Mouse (Mus musculus): Measurements from ENCODE around the gene Fam89a. TPM values are rescaled to one million over a fixed set of nuclear protein-coding genes. Genes with fewer than 3 reads are reported as not detected.

Gene Fam89a
- polyA plus RNA-seq (2012; ENCODE audit: insufficient read depth, insufficient read length, low replicate concordance, missing spikeins): not detected in 2 replicates

DNA sequence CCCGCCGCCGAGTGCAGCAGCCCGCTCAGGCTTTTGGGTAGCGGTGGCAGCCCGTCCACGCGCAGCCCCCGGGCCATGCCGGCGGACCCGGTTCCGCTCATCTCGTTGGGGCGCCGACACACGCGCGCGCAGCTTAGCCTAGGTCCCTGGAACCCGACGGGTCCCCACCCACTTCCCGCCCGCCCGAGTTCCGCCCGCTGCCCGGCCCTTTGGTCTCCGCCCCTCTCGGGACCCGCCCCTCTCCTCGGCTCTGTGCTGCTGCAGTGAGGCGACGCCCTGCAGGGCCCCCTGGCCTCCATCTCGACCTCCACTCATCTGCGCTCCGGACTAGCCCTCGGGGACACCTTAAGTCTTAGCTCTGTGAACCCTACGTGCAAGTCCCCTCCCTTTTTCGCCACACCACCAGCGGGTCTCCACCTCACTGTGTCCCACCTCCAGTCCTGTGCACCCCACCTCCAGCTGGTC, at the start of gene Fam89a:
TSS of gene Fam89a (minus strand) at position 124 of the 465 bp plus-strand sequence.
- TF ChIP-seq CTCF (IDR thresholded peaks at IDR 0.05; ENCODE audit: insufficient read depth, low read depth, low read length) (no peak), POLR2A (IDR thresholded peaks at IDR 0.05; ENCODE audit: insufficient read depth, low read depth, low read length) (no peak)
- Histone ChIP-seq H3K4me3 (ENCODE audit: insufficient read depth, low read depth, low read length) (peak within 1 kb of the TSS; percentile 38), H3K27ac (ENCODE audit: insufficient read depth, low read depth, low read length) (no peak within 1 kb of the TSS), H3K4me1 (ENCODE audit: control insufficient read depth, insufficient read depth, low read length) (peaks cover 17% of the 10 kb centered on the region)
- under 1% methylated on average over 38 of the region's 41 CpGs for WGBS

DNA sequence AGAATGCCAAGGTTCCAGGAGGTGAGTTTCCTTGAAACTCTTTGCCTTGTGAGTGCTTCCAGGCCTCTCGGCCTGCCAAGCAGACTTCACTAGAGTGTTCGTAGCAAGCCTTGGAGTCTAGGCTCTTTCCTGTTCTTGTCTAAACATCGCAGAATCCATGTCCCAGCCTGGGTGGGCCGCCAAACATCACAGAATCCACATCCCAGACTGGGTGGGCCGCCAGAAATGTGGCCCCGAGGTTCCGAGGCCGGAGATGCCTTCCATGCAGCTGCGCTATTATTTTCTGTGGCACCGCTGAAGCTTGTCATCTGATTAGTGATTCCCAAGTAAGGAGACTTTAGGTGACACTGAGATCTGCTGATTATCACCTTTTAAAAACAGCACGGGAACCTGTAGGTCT, 48.9 kb upstream of the Fam89a start:
- Histone ChIP-seq H3K4me1 (ENCODE audit: control insufficient read depth, insufficient read depth, low read length) (peaks cover 4% of the 10 kb centered on the region), H3K4me3 (ENCODE audit: insufficient read depth, low read depth, low read length) (no peak overlapping the region), H3K27ac (ENCODE audit: insufficient read depth, low read depth, low read length) (no peak overlapping the region)
- TF ChIP-seq CTCF (IDR thresholded peaks at IDR 0.05; ENCODE audit: insufficient read depth, low read depth, low read length): no peak
- TF ChIP-seq POLR2A (IDR thresholded peaks at IDR 0.05; ENCODE audit: insufficient read depth, low read depth, low read length): no peak
- WGBS: 63% methylated on average over 11 of the region's 11 CpGs

GRCm38 (mm10) chr8:124795781-124796488, 44.3 kb upstream of the Fam89a start:
- TF ChIP-seq CTCF (IDR thresholded peaks at IDR 0.05; ENCODE audit: insufficient read depth, low read depth, low read length): no peak
- TF ChIP-seq POLR2A (IDR thresholded peaks at IDR 0.05; ENCODE audit: insufficient read depth, low read depth, low read length): no peak
- WGBS: 73% methylated on average over 8 of the region's 8 CpGs
- Histone ChIP-seq H3K27ac (ENCODE audit: insufficient read depth, low read depth, low read length) (no peak overlapping the region), H3K4me1 (ENCODE audit: control insufficient read depth, insufficient read depth, low read length) (peaks cover 32% of the 10 kb centered on the region), H3K4me3 (ENCODE audit: insufficient read depth, low read depth, low read length) (peak overlapping the region; percentile 14; the same call in 1 of the 2 replicates)

DNA sequence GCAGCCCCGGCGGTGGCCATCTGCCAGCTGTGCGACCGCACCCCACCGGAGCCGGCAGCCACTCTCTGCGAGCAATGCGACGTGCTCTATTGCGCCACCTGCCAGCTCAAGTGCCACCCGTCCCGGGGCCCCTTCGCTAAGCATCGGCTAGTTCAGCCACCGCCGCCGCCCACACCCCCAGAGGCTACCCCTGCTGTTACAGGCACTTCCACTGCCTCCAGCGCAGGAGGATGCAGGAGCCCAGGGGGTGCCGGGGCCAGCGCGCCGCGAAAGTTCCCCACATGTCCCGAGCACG, 42.8 kb upstream of the Fam89a start:
- no peak overlapping the region for H3K27ac ChIP-seq (ENCODE audit: insufficient read depth, low read depth, low read length)
- H3K4me3 ChIP-seq (ENCODE audit: insufficient read depth, low read depth, low read length): peak overlapping the region; percentile 54
- TF ChIP-seq POLR2A (IDR thresholded peaks at IDR 0.05; ENCODE audit: insufficient read depth, low read depth, low read length) (no peak), CTCF (IDR thresholded peaks at IDR 0.05; ENCODE audit: insufficient read depth, low read depth, low read length) (peak; percentile 28; the same call in 1 of the 2 replicates)
- 1% methylated on average over 25 of the region's 25 CpGs for WGBS
- H3K4me1 ChIP-seq (ENCODE audit: control insufficient read depth, insufficient read depth, low read length): peaks cover 32% of the 10 kb centered on the region

GRCm38 (mm10) chr8:124793661-124794485, 42.2 kb upstream of the Fam89a start:
- H3K27ac ChIP-seq (ENCODE audit: insufficient read depth, low read depth, low read length): no peak overlapping the region
- peaks cover 32% of the 10 kb centered on the region for H3K4me1 ChIP-seq (ENCODE audit: control insufficient read depth, insufficient read depth, low read length)
- peak overlapping the region; percentile 54 for H3K4me3 ChIP-seq (ENCODE audit: insufficient read depth, low read depth, low read length)
- TF ChIP-seq CTCF (IDR thresholded peaks at IDR 0.05; ENCODE audit: insufficient read depth, low read depth, low read length): no peak
- no peak for TF ChIP-seq POLR2A (IDR thresholded peaks at IDR 0.05; ENCODE audit: insufficient read depth, low read depth, low read length)
- under 1% methylated on average over 81 of the region's 81 CpGs for WGBS

- peak overlapping the region; percentile 54 for H3K4me3 ChIP-seq (ENCODE audit: insufficient read depth, low read depth, low read length)
- TF ChIP-seq POLR2A (IDR thresholded peaks at IDR 0.05; ENCODE audit: insufficient read depth, low read depth, low read length) (no peak; the same call in 1 of the 2 replicates), CTCF (IDR thresholded peaks at IDR 0.05; ENCODE audit: insufficient read depth, low read depth, low read length) (no peak)
- H3K27ac ChIP-seq (ENCODE audit: insufficient read depth, low read depth, low read length): no peak overlapping the region
- peaks cover 32% of the 10 kb centered on the region for H3K4me1 ChIP-seq (ENCODE audit: control insufficient read depth, insufficient read depth, low read length)
- under 1% methylated on average over 49 of the region's 51 CpGs for WGBS
These were observed 41.6 kb upstream of the Fam89a start for GRCm38 (mm10) chr8:124793172-124793651.

GRCm38 (mm10) chr8:124792708-124793107, 41.1 kb upstream of the Fam89a start, which contains the start of gene Trim67:
TSS of gene Trim67 (plus strand) at chr8:124793092.
- H3K27ac ChIP-seq (ENCODE audit: insufficient read depth, low read depth, low read length): peak within 1 kb of the TSS; percentile 86
- TF ChIP-seq POLR2A (IDR thresholded peaks at IDR 0.05; ENCODE audit: insufficient read depth, low read depth, low read length) (0 out of 2 replicates have a peak, but pooled peaks have one; percentile 21), CTCF (IDR thresholded peaks at IDR 0.05; ENCODE audit: insufficient read depth, low read depth, low read length) (no peak)
- H3K4me3 ChIP-seq (ENCODE audit: insufficient read depth, low read depth, low read length): peak within 1 kb of the TSS; percentile 54
- WGBS: 1% methylated on average over 39 of the region's 39 CpGs
- peaks cover 32% of the 10 kb centered on the region for H3K4me1 ChIP-seq (ENCODE audit: control insufficient read depth, insufficient read depth, low read length)

DNA sequence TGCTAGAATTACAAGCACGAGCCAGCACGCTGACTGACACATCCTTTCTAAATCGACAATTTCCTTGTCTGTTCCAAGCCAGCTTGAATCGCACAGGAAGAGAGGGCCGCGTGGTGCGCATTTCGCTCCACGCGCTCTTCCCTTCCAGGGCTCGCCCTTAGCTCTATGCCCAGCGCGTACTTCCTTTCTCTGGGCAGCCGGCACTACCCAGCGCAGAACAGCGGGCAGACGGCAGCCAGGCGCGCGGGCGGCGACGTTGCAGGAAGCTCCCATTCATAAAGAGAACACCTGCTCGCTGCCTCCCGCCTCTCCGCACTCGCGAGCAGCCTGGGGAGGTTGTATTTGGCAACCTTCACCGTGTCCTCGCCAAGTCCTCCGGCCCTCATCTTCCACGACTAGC, 40.6 kb upstream of the Fam89a start:
- peak overlapping the region; percentile 54 for H3K4me3 ChIP-seq (ENCODE audit: insufficient read depth, low read depth, low read length)
- no peak; the same call in 1 of the 2 replicates for TF ChIP-seq POLR2A (IDR thresholded peaks at IDR 0.05; ENCODE audit: insufficient read depth, low read depth, low read length)
- no peak for TF ChIP-seq CTCF (IDR thresholded peaks at IDR 0.05; ENCODE audit: insufficient read depth, low read depth, low read length)
- H3K27ac ChIP-seq (ENCODE audit: insufficient read depth, low read depth, low read length): peak overlapping the region; percentile 86
- WGBS: under 1% methylated on average over 32 of the region's 32 CpGs
- peaks cover 30% of the 10 kb centered on the region for H3K4me1 ChIP-seq (ENCODE audit: control insufficient read depth, insufficient read depth, low read length)
